Mouse (Mus musculus) c-Kit-positive CD71-negative TER-119-negative erythroid progenitor cells, embryonic 14.5 days (primary cell): ENCODE measurements at regions not wholly inside any gene's neighbourhood (a gene's known extent, or its start where the extent isn't known, plus 50 kb on each side); places are given as distances from the start of the nearest gene placed in this dataset.

Source experiments
- DNase-seq: peaks from one replicate; pipeline ENCODE4 v3.0.0-alpha.2; 2013; ENCODE audit warnings: low read depth

DNA sequence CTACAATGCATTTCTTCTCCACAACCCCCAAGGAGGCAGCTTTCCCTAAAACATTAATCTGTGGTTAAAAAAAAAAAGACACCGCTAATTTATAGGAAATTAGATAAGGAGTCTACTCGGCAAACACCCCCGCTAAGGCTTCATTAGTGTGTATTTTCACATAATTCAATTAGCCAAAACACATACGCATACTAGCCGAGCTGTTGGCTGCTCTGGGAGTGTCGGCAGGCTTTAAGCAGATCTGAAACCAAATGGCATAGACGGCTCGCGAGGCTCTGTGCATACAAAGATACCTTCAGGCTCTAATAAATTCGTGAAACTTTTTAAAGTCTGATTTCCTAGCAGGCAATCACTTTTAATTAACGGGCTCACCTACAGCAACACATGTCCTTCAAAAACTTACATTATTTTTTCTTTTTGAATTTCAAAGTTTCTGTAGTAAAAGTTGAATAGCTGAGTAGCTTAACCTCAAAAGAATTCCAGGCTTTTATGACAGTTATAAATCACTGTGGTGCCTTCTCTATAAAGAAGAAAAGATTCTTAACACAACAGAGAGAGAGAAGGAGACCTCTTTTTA is 68.0 kb upstream of the Smyd2 start:
- DNase-seq = no peak

DNA sequence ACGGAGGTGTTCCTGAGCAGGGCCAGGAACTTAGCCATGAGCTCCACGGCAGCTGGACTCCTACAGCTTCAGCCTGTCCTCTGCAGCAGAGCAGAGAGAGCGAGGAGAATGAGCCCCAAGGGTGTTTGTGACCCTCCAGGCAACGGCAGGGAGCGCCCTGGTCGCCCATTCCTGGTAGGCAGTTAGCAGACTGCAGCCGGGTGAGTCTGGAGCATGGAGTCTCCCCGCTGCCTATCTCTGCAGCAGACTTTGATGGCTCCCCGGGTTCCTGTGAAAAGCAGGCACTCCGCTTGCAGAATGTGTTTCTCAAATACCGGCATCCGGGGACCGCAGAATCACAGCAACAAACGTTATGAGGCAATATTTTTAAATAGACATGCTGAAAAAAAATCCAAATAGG is 67.2 kb upstream of the Smyd2 start:
- DNase-seq = no peak

DNA sequence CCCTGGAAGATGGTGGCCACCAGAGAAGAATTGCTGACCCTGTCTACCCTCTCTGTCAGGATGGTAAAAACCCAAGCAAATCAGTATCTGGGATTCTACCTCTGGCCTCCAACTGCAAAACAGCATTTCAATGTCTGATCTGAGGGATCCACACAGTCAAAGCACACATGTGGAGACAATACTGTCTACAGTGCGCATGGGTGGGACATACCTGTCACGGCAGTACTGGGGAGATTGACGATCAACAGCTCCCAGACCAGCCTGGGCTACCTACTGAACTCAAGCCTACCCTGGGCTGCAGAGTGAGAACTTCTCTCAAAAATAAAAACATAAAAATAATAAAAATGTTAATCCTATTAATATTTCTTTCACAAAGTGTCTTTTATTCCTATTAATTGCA is 66.7 kb upstream of the Smyd2 start:
- DNase-seq = no peak

DNA sequence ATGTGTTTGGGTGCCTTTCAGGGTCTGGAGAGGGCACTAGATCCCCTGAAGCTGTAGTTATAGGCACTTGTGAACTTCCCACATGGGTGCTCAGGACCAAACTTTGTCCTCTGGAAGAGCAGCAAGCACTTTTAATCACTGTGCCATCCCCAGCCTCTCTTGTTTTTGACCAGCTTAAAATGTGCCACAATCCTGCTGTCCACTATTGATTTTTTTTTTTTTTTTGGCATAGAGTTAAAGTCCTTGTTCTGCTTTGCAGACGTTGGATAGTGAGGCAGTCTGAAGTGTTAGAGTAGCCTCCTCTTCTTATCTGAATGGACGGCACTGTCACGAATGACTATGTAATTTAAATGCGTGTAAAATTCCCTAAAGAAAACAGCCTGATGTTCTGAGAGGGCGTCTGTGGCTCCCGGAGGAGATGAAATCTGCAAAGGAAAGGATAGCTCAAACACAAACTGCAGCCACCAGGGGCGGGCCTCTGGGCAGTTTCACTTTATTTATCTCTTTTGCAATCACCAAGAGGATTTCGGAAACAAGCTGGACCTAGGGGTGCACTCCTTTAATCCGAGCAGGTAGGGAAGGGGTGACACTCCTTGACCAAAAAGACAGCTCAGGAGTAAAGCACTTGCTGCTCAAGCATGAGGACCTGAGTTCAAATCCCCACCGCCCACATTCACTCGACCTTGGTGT is 63.5 kb upstream of the Smyd2 start:
- DNase-seq = no peak

DNA sequence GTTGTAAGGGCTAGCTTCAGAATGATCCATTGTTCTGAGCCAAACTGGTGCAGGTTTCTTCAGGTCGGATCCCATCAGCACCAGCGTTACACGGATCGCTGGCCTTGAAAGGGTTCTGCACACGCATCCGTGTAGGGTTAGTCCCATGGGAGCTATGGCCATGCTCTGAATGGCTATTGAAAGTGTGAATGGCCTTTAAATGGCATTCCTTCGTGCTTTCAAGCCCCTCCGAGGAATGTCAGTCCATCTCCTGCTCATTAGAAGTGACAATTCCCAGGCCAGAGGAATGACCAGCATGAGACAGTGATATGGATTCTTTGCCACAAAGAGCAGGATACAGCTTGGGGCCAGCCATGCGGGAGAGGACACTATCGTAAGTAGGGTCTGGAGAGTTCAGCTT is 56.1 kb upstream of the Smyd2 start:
- DNase-seq = no peak

DNA sequence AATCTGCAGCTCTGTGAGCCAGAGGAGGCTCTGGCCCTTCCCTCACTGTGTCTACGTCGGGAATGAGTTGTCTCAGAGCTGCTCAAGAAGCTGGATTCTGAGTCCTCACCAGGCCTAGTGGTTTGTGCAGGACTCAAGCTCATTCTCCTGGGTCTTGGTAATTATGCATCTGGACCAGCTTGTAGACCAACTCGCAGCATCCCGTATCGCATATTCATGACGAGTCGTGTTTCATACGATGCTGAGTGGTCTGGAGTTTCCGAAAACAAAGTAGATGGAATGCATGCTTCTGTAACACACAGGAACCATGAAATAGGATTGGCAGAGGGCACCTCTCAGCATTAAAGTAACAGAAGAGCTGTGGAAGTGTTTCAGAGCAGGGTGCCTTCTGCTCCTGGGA is 53.5 kb upstream of the Smyd2 start:
- no peak for DNase-seq

DNA sequence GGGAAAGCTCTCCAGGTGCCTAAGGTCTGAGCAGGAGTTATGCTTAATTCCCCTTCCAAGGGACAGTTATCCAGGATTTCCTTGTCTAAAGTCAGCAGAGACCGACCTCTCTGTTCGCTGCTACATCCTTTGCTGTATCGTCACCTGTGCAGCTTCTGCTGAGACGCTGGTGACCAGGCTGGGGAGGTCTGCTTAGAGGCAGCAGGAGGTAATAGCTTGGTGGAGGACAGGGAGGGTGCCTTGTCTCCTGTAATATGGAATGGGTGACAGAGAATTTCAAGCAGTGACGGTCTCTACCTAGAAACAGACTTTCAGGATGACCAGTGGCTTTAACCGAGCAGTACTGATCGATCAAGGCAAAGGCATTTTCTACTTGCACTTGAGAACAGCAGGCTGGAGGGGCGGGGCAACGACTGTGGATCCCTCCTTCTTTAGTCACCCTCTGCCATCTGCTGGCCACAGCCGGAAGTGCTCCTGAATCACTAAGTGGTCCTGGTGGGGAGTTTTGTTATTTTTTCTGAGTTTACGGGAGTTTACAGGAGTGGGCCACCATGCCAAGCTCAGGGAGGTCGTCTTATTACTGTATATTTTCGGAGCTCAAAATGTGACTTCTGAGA is 50.7 kb upstream of the Smyd2 start:
- peak; percentile 79 for DNase-seq
